Mouse (Mus musculus): ENCODE measurements around the gene Cavin2. TPM values are rescaled to one million over a fixed set of nuclear protein-coding genes. Genes with fewer than 3 reads are reported as not detected.

Gene Cavin2
- polyA plus RNA-seq, 1 experiment, result 10.1 TPM

DNA sequence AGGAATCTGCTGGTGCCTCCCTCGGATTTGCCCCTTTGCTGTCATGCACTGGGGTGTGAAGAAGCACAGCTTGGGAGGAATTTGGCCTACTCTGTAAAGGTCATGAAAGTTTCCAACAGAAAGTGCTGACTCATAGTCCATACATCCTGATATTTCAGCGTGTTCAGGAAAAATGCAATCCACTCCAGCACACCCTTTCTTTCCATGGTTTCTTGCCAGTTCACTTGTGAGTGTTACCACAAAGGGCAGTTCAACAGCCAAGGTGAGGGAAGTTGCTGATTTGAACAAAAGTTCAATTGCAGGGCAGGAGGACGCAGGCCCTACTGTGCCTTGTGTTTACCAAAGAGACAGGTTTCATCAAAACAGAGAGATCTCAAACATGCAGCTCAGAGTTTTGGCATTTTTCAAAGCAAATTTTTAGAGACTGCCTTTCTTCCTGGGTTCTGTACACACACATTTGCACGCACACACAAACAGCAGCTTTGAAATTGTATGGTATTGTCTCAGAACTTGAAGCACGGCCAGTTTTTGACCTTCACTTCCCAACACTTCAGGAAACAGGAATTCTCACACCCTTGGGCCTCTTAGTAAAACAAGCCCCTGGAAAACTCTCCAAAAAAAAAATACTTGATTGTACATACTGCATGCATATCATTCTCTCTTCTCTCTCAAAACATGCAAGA, 23.7 kb upstream of the Cavin2 start:
- no peak for TF ChIP-seq CTCF (IDR thresholded peaks at IDR 0.05; ENCODE audit: extremely low read depth, insufficient read length, insufficient replicate concordance, low read depth, low read length)
- no peak for TF ChIP-seq POLR2A (IDR thresholded peaks at IDR 0.05; ENCODE audit: low read depth, low read length)
- Histone ChIP-seq H3K27me3 (ENCODE audit: control insufficient read depth, insufficient read depth, low read length) (no peaks in the 10 kb centered on the region), H3K4me3 (ENCODE audit: low read depth, low read length) (no peak overlapping the region), H3K27ac (ENCODE audit: insufficient read depth, low read depth, low read length) (no peak overlapping the region), H3K4me1 (ENCODE audit: control insufficient read depth, insufficient read depth, insufficient read length, low read length) (no peaks in the 10 kb centered on the region), H3K36me3 (ENCODE audit: control insufficient read depth, insufficient read depth, low read length) (no peaks in the 10 kb centered on the region)
- WGBS, result 41% methylated on average over 5 of the region's 5 CpGs

DNA sequence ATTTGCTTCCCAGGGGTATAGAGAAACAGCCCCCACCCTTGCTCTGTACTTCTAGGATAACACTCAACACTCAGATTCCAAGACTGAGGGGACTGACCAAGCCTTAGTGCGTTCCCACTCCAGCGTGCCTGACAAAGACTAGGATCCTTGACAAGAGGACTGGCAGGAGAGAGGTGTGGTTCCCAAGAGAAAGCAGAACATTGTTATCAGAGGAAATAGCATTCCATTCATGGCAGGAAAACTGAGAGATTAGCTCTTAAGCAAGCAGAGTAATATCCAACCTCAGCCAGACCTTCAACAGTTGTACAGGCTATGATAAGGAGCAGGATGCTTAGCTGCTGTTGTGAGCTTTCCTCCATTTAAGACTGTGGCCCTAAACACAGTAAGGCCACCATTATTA, 23.0 kb upstream of the Cavin2 start:
- H3K27me3 ChIP-seq (ENCODE audit: control insufficient read depth, insufficient read depth, low read length), result no peaks in the 10 kb centered on the region
- 33% methylated on average over 2 of the region's 2 CpGs for WGBS
- H3K36me3 ChIP-seq (ENCODE audit: control insufficient read depth, insufficient read depth, low read length), result no peaks in the 10 kb centered on the region
- no peak overlapping the region for H3K4me3 ChIP-seq (ENCODE audit: low read depth, low read length)
- peak overlapping the region; percentile 43 for H3K27ac ChIP-seq (ENCODE audit: insufficient read depth, low read depth, low read length)
- TF ChIP-seq CTCF (IDR thresholded peaks at IDR 0.05; ENCODE audit: extremely low read depth, insufficient read length, insufficient replicate concordance, low read depth, low read length) (no peak), POLR2A (IDR thresholded peaks at IDR 0.05; ENCODE audit: low read depth, low read length) (no peak)
- H3K4me1 ChIP-seq (ENCODE audit: control insufficient read depth, insufficient read depth, insufficient read length, low read length), result no peaks in the 10 kb centered on the region

DNA sequence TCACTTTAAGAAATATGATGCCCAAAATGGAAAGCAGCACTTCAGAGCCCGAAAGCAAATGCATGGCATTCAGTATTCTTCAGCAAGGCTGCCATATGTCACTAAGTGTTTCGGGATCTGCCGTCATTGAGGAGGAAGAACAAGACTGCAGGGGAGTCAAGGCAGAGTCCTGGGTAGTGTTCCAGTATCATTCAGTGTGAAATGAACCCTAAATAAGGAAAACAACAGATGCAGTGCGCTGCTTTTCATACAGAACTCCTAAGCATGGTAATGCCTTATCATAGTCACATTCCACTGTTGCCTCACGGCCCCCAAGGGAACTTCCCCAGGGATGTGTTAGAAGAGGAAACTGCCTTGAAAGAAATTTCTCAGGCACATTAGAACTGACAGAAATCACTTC, 21.8 kb upstream of the Cavin2 start:
- TF ChIP-seq POLR2A (IDR thresholded peaks at IDR 0.05; ENCODE audit: low read depth, low read length) (no peak), CTCF (IDR thresholded peaks at IDR 0.05; ENCODE audit: extremely low read depth, insufficient read length, insufficient replicate concordance, low read depth, low read length) (no peak)
- WGBS, result 61% methylated on average over 5 of the region's 5 CpGs
- Histone ChIP-seq H3K27me3 (ENCODE audit: control insufficient read depth, insufficient read depth, low read length) (no peaks in the 10 kb centered on the region), H3K27ac (ENCODE audit: insufficient read depth, low read depth, low read length) (peak overlapping the region; percentile 26; the same call in 1 of the 2 replicates), H3K4me1 (ENCODE audit: control insufficient read depth, insufficient read depth, insufficient read length, low read length) (no peaks in the 10 kb centered on the region), H3K4me3 (ENCODE audit: low read depth, low read length) (no peak overlapping the region), H3K36me3 (ENCODE audit: control insufficient read depth, insufficient read depth, low read length) (no peaks in the 10 kb centered on the region)

DNA sequence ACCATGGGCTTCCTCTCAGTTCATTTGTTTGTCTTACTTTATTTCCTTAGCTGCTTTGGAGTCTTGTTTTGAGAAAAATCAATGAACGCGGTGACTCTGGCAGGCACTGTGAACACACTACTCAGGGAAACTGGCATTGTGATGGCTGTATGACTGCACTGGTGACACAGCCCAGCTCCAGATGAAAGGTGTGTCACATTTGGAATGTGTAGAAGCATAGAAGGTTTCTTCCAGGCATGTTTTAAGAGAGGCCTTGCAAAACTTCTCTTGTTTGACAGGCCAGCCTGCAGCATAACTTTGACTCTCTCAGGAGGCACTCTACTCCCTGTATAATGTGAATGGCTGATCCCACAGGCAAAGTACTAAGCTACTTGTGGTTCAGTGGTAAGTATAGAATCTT, 20.7 kb upstream of the Cavin2 start:
- no peaks in the 10 kb centered on the region for H3K4me1 ChIP-seq (ENCODE audit: control insufficient read depth, insufficient read depth, insufficient read length, low read length)
- H3K36me3 ChIP-seq (ENCODE audit: control insufficient read depth, insufficient read depth, low read length), result no peaks in the 10 kb centered on the region
- no peak overlapping the region for H3K4me3 ChIP-seq (ENCODE audit: low read depth, low read length)
- H3K27me3 ChIP-seq (ENCODE audit: control insufficient read depth, insufficient read depth, low read length), result no peaks in the 10 kb centered on the region
- WGBS, result 60% methylated on average over 2 of the region's 2 CpGs
- no peak overlapping the region for H3K27ac ChIP-seq (ENCODE audit: insufficient read depth, low read depth, low read length)
- TF ChIP-seq CTCF (IDR thresholded peaks at IDR 0.05; ENCODE audit: extremely low read depth, insufficient read length, insufficient replicate concordance, low read depth, low read length) (no peak), POLR2A (IDR thresholded peaks at IDR 0.05; ENCODE audit: low read depth, low read length) (no peak)

GRCm38 (mm10) chr1:51270196-51270935, 18.6 kb upstream of the Cavin2 start:
- Histone ChIP-seq H3K27me3 (ENCODE audit: control insufficient read depth, insufficient read depth, low read length) (no peaks in the 10 kb centered on the region), H3K4me3 (ENCODE audit: low read depth, low read length) (no peak overlapping the region), H3K4me1 (ENCODE audit: control insufficient read depth, insufficient read depth, insufficient read length, low read length) (no peaks in the 10 kb centered on the region), H3K27ac (ENCODE audit: insufficient read depth, low read depth, low read length) (no peak overlapping the region), H3K36me3 (ENCODE audit: control insufficient read depth, insufficient read depth, low read length) (no peaks in the 10 kb centered on the region)
- TF ChIP-seq POLR2A (IDR thresholded peaks at IDR 0.05; ENCODE audit: low read depth, low read length) (no peak), CTCF (IDR thresholded peaks at IDR 0.05; ENCODE audit: extremely low read depth, insufficient read length, insufficient replicate concordance, low read depth, low read length) (no peak)
- 66% methylated on average over 5 of the region's 5 CpGs for WGBS

DNA sequence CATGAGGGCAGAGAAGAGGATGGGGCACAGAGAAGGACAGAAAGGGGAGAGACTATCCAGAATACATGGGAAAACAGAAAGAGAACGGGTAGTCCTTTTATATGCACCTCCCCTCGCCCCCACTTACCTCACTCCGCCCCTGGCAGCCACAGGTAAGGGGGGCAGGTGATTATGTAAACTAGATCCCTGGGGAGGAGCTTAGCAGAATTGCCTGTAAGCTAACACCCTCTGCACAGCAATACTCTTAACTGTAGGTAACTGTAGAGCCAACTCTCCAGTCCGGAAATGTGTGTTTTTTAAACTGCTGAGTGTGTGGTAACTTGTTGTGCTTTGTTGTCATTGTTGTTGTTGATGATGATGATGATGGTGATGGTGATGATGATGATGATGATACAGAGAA, 17.1 kb upstream of the Cavin2 start:
- 49% methylated on average over 4 of the region's 4 CpGs for WGBS
- no peak overlapping the region for H3K4me3 ChIP-seq (ENCODE audit: low read depth, low read length)
- TF ChIP-seq POLR2A (IDR thresholded peaks at IDR 0.05; ENCODE audit: low read depth, low read length), result no peak
- no peak for TF ChIP-seq CTCF (IDR thresholded peaks at IDR 0.05; ENCODE audit: extremely low read depth, insufficient read length, insufficient replicate concordance, low read depth, low read length)
- H3K4me1 ChIP-seq (ENCODE audit: control insufficient read depth, insufficient read depth, insufficient read length, low read length), result no peaks in the 10 kb centered on the region
- H3K36me3 ChIP-seq (ENCODE audit: control insufficient read depth, insufficient read depth, low read length), result no peaks in the 10 kb centered on the region
- no peaks in the 10 kb centered on the region for H3K27me3 ChIP-seq (ENCODE audit: control insufficient read depth, insufficient read depth, low read length)
- no peak overlapping the region for H3K27ac ChIP-seq (ENCODE audit: insufficient read depth, low read depth, low read length)

DNA sequence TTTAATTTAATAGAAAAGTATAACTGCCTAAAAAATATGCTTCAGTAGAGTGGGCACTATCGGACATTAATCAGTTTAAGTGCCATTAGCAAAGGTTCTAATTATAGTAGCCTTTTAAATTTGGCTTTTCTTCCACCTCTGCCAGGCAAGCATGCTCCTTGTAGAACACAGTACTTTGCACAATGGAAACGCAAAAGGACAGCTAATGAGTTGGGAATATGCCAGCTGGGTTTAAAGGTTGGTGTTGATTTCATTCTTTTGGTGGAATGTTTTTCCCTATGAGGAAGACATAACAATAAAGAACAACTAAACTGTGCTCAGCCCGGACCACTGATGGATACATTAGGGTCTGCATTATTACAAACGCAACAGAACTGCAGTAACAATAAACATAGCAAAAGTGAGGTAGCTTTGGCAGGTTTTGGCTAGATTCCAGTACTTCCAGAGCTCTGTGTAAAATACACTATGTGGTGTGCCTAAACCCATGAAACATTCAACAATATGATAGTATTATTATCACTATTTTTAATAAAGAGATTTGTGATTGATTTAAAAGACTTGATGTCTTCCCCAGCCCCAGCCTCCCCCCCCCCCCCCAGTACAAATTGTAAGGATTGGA, 16.2 kb upstream of the Cavin2 start:
- Histone ChIP-seq H3K4me1 (ENCODE audit: control insufficient read depth, insufficient read depth, insufficient read length, low read length) (no peaks in the 10 kb centered on the region), H3K4me3 (ENCODE audit: low read depth, low read length) (no peak overlapping the region), H3K27me3 (ENCODE audit: control insufficient read depth, insufficient read depth, low read length) (no peaks in the 10 kb centered on the region), H3K36me3 (ENCODE audit: control insufficient read depth, insufficient read depth, low read length) (no peaks in the 10 kb centered on the region), H3K27ac (ENCODE audit: insufficient read depth, low read depth, low read length) (no peak overlapping the region)
- WGBS, result 72% methylated on average over 4 of the region's 4 CpGs
- no peak for TF ChIP-seq CTCF (IDR thresholded peaks at IDR 0.05; ENCODE audit: extremely low read depth, insufficient read length, insufficient replicate concordance, low read depth, low read length)
